Mouse (Mus musculus): ENCODE data around the gene Prss12.
A peak's percentile ranks its signal among the peaks of the same experiment; 100 is the strongest.
"Not testable (repeated sequence)": the region's sequence is repeated elsewhere in the genome, so short reads cannot be mapped to it uniquely, and the experiment has no call there.

Prss12 gene

DNA sequence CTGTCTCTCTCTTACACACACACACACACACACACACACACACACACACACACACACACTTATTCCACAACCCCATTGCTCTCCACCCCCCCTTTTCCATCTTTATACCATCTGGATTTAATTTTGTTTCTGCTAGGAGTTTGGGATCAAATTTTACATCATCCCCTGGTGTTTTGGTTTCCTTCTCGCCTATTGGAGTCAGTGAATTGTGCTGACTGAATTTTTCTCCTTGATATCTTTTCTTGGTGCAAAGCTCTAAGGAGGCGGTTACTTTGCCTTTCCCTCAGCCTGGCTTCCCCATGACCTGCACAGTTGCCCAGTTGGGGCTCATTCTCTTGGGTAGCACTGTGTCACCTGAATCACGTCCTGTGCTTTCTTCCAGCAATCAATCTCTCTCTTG, 30.1 kb downstream of the Prss12 start:
- DNase-seq (ENCODE audit: low spot score): no peak

DNA sequence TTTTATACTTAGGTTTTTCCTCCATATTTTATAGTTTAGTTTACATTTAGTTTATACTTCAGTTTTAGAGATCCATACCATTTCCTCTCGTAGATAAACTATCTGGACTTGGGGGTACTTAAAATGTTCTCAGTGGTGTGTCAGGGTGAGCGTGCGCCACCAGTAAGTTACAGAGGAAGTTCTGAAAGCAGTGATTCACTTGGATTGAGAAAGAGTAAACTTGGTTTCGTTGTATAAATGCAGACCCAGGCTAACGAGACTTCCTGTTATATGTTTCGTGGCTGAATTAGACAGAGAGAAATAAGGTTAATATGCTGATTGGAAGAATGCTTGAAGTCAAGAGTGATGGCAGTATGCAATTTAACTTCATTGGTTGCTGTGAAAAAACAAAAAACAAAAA, 34.6 kb downstream of the Prss12 start:
- no peak for DNase-seq (ENCODE audit: low spot score)

DNA sequence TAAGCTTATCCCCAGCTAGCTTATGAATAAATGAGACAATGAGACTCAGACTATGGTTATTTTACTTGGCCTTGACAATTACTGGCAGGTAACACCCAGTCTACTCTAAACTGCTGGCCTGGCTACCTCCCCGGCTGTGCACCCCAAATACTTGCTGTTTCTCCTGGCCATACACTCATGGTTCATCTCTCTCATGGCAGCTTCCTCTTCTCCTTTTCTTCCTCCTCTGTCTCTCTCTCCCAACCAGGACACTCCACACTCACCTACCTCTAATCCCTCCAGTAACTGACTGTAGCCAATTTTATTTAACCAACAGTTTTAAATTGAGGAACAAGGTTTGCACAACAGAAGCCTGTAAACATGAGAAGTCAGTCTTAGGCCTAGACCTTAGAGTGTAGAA, 45.1 kb downstream of the Prss12 start:
- no peak for DNase-seq (ENCODE audit: low spot score)

DNA sequence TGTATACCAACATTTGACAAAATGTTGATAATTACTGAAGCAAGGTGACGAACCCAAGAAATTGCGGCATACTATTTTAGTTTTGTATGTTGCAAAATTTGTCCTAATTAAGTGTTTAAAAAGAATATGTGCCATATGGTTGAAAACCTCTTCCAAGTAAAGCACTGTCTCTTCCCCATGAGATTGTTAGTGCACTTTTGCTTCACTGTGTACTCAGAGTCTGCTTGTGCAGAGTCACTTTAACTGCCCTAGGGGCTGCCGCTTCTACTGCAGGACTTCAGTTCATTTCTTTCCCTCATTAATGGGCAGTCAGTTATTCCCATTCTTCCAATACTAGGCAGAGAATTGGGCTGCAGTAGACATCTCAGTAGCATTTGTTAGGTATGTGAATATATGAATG, 46.5 kb downstream of the Prss12 start:
- no peak for DNase-seq (ENCODE audit: low spot score)

DNA sequence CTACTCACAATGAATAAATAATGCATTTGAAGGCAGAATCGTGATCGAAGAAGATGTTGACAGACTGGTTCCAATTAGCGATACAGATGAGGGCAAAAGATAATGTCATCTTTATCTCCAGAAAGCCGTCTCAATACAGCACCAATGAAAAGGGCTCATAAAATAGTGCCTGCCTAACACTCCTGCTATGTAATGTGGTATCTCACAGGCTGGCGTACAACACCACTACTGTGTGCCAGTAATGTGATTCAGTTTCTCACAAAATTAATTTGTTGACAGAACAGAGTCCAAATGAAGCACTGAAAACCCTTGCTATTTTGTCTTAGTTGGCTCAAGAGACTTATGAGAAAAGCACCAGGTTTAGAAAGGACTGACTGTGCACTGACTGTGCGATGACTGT, 48.4 kb downstream of the Prss12 start:
- no peak for DNase-seq (ENCODE audit: low spot score)

DNA sequence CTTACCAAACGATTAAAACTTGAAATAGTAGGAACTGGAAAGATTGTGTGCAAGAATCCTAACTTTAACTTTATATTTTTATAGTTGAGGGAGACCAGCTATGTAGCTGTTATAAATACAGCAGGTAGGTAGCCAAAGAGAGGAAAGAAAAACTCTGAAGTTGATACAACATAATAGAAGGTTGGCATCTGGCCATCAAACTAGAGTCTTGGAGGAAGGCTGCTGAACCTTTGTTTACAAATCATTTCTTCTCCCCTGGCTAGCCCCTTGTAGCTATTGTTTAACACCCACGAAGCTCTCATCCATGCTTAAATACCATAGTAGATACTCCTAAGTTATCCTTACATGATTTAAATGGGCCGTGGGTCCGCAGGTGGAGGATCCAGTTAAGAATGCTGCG, 52.1 kb downstream of the Prss12 start:
- no peak for DNase-seq (ENCODE audit: low spot score)

DNA sequence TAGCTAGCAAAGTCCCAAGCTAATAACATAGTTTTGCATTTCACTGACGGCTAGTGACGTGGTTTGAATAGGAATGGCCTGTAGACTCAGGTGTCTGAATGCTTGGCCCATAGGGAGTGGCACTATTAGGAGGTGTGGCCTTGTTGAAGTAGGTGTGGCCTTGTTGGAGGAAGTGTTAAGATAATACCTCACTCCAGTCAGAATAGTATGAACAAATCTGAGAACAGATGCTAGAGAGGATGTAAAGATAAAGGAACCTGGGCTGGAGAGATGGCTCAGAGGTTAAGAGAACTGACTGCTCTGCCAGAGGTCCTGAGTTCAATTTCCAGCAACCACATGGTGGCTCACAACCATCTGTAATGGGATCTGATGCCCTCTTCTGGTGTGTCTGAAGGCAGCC, 55.1 kb downstream of the Prss12 start:
- DNase-seq (ENCODE audit: low spot score): not testable (repeated sequence)

DNA sequence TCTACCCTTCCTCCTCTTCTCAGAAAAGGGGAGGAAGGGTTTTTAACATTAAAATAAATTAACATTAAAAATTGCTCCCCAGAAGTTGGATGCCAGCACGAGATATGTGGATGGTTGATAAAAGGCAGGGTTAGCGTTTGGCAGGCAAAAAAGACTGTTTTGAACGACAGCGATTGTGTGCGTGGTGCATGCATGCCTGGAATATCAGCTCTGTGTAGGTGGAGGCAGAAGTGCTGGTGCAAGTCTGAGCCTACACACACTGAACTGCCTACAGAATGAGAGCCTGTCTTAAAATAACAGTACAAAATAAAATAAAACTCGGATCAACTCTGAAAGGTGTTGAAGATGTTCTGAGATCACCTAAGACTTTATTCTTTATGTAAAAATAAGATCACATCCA, 57.2 kb downstream of the Prss12 start:
- no peak for DNase-seq (ENCODE audit: low spot score)

DNA sequence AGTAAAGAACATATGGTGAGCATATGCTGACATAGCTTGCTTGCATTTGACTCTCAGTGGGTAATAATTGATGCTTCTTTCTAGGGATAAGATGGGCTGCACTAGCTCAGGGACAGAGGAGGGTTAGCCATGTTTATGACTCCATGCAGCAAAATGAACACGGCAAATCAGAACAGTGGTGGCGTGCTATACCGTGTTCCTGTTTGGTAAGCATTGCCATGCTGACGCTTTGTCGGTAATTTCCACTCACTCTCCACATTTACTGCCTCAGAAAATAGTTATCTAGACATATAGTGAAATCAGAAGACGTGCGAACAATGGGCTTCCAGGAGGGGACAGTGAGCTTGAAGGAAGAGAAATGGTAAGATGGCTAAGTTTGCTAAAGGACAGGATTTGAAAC, 58.1 kb downstream of the Prss12 start:
- DNase-seq (ENCODE audit: low spot score): no peak

DNA sequence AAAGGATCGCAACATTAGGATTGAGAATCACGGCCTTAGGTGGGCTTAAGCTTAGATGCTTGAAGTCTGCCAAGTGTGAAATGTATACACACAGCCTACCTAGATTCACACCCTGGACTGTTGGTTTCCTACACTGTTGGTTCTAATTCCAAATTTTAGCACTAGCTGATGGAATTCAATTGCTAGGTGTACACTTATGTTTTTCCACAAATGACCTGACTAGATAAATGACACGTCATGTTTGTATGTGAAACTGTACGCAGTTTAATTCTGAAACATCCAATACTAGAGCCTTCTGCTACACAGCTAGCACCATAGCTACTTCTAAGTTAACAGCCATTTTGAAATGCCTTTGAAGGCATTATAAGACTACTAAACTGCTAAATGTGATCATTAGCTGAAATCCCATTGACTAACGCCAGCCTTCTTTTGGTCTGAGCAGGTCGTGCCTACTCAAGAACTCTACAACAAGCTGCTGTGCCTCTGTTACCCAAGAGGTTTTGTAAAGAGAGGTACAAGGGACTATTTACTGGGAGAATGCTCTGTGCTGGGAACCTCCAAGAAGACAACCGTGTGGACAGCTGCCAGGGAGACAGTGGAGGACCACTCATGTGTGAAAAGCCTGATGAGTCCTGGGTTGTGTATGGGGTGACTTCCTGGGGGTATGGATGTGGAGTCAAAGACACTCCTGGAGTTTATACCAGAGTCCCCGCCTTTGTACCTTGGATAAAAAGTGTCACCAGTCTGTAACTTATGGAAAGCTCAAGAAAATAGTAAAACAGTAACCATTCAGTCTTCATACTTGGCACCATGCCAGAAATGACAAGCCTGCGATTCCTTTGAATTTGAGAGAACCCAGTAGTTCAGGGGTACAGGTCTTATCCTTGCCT, 59.3 kb downstream of the Prss12 start:
- peak; percentile 23 for DNase-seq (ENCODE audit: low spot score)

DNA sequence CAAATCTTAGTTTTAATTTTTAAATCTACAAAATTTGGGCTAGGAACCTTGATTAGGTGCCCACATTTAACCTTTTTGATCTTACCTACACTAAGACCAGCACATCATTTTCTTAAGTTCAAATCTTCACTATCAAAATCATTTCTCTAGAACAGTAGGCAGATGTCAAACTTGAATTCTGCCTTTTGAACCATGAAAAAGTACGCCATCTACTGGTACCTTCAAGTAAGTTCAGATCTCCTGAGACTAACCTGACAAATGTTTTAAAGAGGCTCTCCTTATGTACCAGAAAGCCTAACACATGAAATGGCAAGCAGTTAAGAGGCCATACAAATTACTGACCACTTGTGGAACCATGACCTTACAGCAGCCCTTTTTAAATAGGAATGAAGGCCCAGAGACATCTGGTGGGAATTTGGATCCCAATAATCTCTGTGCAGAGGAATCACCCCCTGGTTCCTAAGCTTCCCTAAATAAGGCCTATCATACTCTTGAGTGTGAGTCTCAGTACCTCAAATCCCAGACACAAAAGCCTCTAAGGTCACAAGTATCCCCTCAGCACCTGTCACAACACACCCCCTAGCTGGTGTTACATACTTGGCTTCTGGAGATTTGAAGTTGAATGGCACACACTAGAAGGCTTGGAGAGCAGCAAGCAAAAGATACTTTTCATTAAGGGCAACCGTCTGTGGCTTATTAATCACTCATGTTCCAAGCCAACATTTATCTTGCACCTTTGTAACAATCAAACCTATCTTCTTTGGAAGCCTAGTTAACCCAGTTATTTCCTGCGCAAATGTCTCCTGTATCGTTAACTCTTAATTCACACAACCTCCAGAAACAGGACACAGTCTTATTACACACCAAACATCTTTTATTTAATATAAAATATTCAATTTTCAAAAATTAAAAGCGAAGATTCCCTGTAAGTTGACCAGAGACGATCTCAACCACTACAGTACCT, 60.3 kb downstream of the Prss12 start:
- DNase-seq (ENCODE audit: low spot score): peak; percentile 70

DNA sequence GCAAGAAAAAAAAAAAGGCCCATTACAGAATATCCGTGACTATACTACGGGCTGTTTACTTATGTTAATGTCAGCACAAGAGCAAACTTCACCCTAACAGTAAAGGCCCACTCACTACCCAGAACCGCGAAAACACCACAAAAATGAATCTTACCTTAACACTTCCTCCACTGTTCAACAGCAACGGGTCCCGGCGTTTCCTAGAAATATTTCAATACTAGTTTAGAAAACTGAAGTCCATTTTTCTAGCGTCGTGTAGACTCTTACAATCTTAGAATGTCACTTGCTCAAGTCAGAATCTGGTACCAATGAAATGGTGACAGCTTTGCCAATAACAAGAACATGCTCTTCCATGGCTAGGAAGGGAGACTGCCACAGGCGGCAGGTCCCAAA, 60.9 kb downstream of the Prss12 start:
- DNase-seq (ENCODE audit: low spot score): no peak

DNA sequence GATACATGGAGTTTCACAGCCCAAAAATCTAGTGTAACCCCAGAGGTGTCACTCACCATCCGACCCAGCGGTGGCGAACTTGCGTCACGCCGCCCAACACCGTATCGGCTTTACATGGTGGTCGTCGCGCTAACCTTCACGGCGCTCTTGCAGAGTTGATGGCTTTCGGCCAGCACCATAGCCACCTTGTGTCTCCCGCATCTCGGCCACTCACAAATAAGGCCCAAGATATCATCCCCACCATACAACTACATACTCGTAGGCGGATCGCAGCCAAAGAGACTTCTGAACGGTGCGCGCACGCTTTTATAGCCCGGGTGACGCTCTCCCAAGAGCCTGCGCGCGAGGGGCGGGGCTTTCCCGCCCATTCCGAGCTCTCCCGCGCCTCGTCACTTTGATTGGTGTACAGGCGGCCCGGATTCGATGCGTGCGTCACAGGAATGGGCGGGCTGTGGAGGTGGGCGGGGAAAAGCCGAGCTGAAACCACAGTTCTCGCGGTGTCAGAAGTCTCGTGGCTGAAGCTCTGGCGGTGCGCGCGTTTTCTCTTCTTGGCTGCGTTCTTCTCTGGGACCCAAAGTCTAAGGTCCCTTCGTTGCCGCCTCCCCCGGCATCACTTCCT, 61.5 kb downstream of the Prss12 start:
- DNase-seq (ENCODE audit: low spot score): peak; percentile 99

DNA sequence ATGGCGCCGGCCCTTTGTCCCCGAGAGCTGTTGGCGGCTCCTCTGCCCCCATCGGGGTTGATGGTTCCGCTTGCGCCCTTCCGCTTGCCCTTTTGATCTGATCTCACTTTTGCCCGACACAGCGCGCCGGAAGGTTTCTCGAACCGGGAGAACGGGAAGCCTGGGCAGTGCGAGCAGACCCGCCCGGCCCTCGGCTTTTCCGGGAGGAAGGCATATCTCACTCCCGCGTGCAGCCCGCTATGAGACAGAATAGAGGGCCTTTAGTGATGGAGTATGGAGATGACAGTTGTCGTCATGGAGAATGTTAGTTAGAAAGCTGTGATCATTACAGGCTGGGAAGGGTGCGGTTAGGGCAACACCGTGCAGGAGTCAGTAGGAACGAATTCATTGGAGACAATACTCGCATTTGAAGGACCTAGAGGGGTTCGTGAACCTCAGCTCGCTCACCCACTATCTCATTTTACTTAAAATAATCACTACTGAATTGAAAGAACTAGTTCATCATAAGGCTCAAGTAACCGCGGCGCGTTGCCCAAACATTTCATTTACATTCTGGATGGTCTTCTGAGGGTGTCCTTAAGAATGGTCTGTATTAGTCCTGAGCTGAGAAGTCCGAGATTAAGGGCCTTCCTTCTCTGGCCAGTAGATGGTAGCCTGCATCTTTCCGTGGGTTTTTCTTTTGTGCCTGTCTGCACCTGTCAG, 62.1 kb downstream of the Prss12 start:
- DNase-seq (ENCODE audit: low spot score): peak; percentile 75

DNA sequence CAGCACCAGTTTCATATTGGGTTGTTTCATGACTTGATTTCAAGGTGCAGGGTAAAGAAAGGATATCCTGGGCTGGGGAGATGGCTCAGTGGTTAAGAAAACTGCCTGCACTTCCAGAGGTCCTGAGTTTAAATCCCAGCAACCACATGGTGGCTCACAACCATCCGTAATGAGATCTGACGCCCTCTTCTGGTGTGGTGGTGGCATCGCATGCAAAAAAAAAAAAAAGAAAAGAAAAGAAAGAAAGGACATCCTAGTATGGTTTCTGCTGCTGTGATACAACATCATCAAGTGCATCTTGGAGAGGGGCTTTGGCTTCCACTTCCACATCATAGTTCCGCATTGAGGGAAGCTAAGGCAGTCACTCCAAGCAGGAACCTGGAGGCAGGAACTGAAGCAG, 65.1 kb downstream of the Prss12 start:
- DNase-seq (ENCODE audit: low spot score): no peak

DNA sequence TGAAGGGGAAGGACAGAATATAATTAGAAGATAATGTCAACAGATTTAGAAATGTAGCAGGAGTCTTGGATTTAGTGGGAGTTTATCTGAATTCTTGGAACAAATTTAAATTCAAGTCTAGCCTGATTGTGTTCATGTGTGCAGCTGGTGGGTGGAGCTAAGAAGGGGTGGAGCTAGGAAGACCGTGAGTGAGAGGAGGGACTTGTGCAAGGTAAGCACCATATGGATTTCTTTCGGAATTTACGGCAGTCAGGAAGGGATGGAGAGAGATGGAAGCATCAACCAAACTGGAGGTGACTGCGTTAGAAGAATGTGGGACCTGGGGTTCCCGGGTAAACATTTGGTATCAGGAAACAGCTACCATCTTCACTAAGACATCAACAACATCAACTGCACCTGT, 68.2 kb downstream of the Prss12 start:
- DNase-seq (ENCODE audit: low spot score): no peak

DNA sequence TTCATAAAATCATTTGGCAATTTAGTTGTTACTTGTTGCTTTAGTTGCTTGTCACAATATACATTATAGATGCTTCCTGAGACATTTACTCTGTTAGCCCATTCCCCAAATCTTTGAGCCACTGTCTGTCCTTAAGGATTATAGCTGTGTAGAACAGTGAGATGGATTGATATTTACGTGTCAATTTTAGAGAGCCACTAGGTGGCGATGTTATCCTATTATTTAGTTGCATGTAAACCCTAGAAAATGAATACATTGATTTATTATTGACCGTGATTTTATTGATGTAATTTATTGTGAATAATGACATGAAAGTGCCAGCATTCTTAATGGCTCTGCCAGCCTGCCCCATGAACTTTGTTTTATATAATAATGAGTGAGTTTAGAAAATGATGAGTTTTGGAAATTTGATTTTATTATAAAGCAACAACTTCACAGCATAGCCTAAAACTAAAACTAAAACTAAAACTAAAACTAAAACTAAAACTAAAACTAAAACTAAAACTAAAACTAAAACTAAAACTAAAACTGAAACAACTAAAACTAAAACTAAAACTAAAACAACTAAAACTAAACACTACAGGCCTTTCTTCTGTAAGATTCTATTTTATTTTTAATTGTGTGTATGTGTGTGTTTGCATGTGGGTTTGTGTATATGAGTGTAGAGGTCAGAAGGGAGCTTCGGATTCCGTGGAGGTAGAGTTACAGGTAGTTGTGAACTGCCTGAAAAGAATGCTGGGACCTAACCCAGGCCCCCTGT, 69.1 kb downstream of the Prss12 start:
- peak; percentile 85 for DNase-seq (ENCODE audit: low spot score)

DNA sequence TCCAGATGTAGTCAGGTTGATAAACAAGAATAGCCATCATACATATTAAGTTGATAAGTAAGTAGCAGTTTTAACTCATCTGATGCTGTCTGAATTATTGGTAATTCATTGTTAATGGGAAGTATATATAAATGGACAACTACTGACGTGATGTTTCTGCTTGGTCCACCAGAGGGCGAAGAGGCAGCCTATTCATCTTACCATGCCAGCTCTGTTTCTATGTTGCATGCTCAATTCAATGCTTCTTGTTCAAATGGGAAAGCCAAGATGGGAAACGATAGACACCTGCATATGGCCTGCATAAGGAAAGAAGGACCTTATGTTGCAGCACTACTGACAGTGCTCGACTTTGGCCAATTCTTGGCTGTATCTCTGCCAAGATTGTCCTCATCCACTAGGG, 70.1 kb downstream of the Prss12 start:
- DNase-seq (ENCODE audit: low spot score): peak; percentile 67

DNA sequence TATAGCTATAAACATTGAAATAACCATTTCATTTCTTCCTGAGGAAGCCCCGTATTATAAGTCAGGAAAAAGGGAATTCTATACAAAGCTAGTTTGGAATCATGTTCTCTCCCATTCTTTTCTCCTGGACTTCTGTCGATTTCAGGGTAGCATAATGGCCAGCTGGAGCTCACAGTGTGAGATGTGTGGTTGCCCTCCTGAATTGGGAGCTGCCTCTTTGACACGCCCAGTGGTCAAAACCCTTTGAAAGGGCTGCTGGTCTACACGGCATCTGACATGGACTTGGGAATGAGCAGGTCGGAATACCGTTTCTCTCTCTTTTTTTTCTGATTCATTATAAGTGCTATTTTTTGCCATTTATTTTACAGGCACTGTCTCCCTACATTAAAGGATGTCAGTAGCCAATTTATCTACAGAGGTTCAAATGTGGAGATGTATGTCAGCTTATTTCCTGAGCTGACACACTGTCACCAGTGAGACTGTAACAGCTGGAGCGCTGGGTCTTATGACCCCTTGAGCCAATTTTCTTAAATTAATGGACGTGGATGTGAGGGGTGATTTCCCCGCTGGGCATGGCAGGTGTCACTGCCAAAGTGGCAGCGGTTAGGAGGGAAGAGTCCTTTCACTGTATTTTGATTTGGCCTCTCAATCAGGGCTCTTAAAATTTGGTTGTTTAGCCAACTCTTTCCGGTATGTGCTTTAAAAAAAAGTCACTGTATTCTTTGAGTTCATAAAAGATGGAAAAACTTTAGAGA, 79.8 kb downstream of the Prss12 start:
- DNase-seq (ENCODE audit: low spot score): peak; percentile 9

DNA sequence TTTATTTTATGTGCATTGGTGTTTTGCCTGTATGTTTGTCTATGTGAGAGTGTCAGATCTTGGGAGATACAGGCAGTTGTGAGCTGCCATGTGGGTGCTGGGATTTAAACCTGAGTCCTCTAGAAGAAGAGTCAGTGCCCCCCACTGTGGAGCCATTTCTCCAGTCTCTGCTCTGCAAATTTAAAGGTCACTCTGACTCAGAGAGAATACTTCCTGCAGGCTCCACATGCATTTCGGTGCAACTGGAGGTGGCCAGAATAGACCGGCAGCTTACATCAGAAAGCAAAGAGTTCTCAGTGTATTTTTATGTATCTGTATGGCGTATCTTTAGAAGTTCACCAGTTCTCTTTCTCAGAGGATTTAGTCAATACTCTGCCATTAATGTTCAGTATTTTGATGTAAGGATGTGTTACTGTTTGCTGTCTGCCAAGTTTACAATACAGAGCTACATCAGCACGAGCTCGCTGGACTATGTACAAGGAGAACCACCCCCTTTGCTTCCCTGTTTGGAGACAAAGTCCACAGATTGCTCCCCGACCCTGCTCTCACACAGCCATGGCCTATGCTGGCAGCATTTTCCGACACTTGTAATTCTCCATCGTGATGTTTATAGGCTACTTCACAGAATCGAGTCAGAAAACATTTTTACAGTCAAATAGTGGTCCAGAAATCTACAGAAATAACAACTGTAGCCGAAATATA, 81.2 kb downstream of the Prss12 start:
- DNase-seq (ENCODE audit: low spot score): no peak

All from embryo, embryonic 10.5 days (tissue).